Mouse (Mus musculus): ENCODE results near the gene Txnip.

GRCm38 (mm10) chr3:96528506-96528905, 29.3 kb upstream of the Txnip start:
- TF ChIP-seq EP300 (IDR thresholded peaks at IDR 0.05) = no peak
- no peak for TF ChIP-seq CTCF (IDR thresholded peaks at IDR 0.05)
